Mouse (Mus musculus) adrenal gland, postnatal 0 days (tissue): ENCODE results near the gene Rgs3. TPM values are rescaled to one million over a fixed set of nuclear protein-coding genes. Genes with fewer than 3 reads are reported as not detected.

Source experiments
- polyA plus RNA-seq: library from polyadenylated mRNA; unstranded; fragments of >200 nt; fragmentation: Nextera tagmentation; extraction: Ambion mirVana; gene quantifications from 2 replicates; pipeline ENCODE4 v1.2.1, GENCODE M21; 2015

The Rgs3 gene
- polyA plus RNA-seq: 27.0 and 40.0 TPM in 2 replicates

DNA sequence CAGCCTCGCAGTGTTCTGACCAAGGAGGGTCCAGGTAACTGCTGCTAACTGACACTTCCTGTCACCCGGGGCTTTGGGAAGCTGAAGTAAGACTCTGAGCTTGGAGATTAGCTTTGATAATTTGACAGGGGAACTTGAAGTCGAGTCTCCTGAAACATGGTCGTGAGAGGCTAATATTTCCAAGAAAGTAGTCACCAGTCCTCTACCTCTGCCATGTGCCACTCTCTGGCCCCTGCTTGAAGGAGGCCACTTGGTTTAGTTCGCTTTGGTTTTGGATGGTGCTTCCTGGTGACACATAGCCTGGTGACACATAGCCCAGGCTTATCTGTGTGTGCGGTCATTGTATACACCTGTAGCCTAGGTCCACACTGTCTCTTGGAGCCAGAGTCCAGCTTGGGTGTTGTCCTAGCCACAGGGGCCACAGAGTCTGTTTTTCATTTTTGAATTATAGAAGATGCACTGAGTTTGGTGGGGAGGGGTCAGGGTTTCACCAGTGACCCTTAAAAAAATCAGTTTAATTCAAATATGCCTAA is at the start of gene Rgs3:
Gene Rgs3 (plus strand): TSS at position 51 of the 533 bp plus-strand sequence.

DNA sequence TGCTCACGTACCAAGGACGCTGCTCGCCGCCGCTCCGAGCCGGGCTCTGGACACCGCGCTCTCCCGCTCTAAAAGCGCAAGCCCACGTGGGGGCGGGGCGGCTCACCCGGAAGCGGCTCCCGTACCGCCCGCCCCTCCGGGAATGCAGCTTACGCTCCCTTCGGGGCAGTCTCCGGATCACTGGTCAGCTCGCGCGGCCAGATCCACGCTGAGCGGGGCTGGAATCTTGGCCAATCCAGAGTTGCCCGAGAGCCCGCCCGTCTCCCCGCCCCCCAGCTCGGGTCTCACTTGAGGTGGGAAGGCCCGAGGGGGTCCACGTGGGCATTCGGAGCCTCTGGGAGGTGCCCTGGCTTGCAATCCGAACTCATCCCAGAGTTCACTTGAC is 39.8 kb upstream of the Rgs3 start, which contains the start of gene Alad:
Gene Alad (minus strand): TSS at position 70 of the 385 bp plus-strand sequence.

DNA sequence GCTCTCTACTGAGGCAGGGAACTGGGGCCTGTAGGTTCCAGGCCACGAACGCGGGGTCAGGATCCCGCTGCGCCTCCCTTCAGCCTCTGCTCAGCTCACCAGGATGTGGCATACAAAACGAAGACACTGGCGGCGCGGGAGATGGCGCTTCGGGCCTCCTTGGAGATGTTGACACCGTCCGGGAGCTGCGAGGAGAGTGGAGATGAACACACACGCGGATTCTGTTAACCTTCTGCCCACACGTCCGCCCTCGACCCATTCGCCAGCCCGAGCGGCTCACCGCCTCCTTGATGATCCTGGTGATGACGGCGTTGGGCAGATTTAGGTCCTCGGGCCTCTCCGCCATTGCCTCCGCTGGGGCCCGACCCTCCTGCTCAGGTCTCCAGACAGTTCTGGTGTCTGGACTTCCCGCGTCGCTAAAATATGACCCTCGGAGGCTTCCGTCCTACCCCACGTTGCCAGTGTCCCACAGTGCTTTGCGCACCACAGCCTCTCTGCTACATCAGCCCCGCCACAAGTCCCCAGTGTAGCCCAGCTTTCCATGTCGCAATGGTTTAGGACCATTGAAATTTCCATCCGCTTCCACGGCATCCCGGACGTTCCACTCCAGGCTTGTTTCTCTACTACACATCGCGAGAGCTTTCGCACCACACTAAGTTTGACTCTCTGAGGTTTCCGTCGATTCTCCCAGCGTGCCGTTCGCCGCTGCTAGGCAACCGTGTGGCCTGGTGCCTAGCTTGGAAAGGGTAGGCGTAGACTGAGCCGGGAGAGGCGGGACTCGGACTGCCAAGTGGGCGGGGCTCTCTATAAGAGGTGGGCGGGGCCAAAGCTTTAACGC is 34.8 kb upstream of the Rgs3 start, which contains the start of the genes Pole3 and 4933430I17Rik:
Gene Pole3 (minus strand): TSS at position 418 of the 838 bp plus-strand sequence.
Gene 4933430I17Rik (plus strand): TSS at position 719 of the 838 bp plus-strand sequence.

Other genes with a start within 250 kb of the Rgs3 start
- gene Fkbp15, start 199.3 kb upstream of the Rgs3 start, polyA plus RNA-seq: 16.7 and 22.4 TPM in 2 replicates
- gene Slc31a1, start 199.1 kb upstream of the Rgs3 start, polyA plus RNA-seq: 80.9 and 95.1 TPM in 2 replicates
- 166 and 207 TPM in 2 replicates for gene Cdc26, start 151.2 kb upstream of the Rgs3 start, polyA plus RNA-seq
- 9.6 and 15.4 TPM in 2 replicates for gene Prpf4, start 151.1 kb upstream of the Rgs3 start, polyA plus RNA-seq
- gene Rnf183, start 124.6 kb upstream of the Rgs3 start, polyA plus RNA-seq: not detected in 2 replicates
- gene Wdr31, start 89.0 kb upstream of the Rgs3 start, polyA plus RNA-seq: 6.7 and 8.5 TPM in 2 replicates
- gene Bspry, start 79.8 kb upstream of the Rgs3 start, polyA plus RNA-seq: 1.4 and 2.8 TPM in 2 replicates
- gene Hdhd3, start 56.4 kb upstream of the Rgs3 start, polyA plus RNA-seq: 12.6 and 13.9 TPM in 2 replicates
- 75.4 and 134 TPM in 2 replicates for gene Alad, start 39.9 kb upstream of the Rgs3 start, polyA plus RNA-seq
- 49.4 and 75.7 TPM in 2 replicates for gene Pole3, start 34.8 kb upstream of the Rgs3 start, polyA plus RNA-seq
- 0.23 and 0.27 TPM in 2 replicates for gene 4933430I17Rik, start 34.5 kb upstream of the Rgs3 start, polyA plus RNA-seq